Comparison of ENCODE assay signal across 8 mouse cellular contexts in genomic region chr17:84510961-84511639, GRCm38 (mm10). TPM values are rescaled to one million over a fixed set of nuclear protein-coding genes. Genes with fewer than 3 reads are reported as not detected.
DNase-seq lines count a peak whose midpoint lies in the region; ATAC-seq and TF ChIP-seq lines count a peak whose summit lies in the region.

No protein-coding gene starts in this region.

- H3K27ac ChIP-seq in forebrain, embryonic 11.5 days (ENCODE audit: low read depth, low read length) = no peak overlapping the region
- peak overlapping the region; percentile 89 for H3K27ac ChIP-seq in limb, embryonic 15.5 days
- H3K27ac ChIP-seq in small intestine, adult 2 months (ENCODE audit: insufficient read depth, low read depth, low read length) = peak overlapping the region; percentile 20; the same call in 1 of the 2 replicates

- peaks cover 20% of the 10 kb centered on the region for H3K4me1 ChIP-seq in megakaryocyte, embryonic 14.5 days
- H3K4me1 ChIP-seq in forebrain, embryonic 11.5 days (replicated peaks; ENCODE audit: control insufficient read depth, insufficient read depth, low read length) = peaks cover 3% of the 10 kb centered on the region; the same call in 1 of the 2 replicates
- peaks cover 20% of the 10 kb centered on the region for H3K4me1 ChIP-seq in limb, embryonic 15.5 days
- H3K4me1 ChIP-seq in small intestine, adult 2 months (ENCODE audit: control insufficient read depth, insufficient read depth, insufficient read length, low read length) = peaks cover 7% of the 10 kb centered on the region

- ATAC-seq in megakaryocyte, adult 5-6 weeks (ENCODE audit: poor library complexity, severe bottlenecking) = no peak
- no peak for ATAC-seq in forebrain, embryonic 11.5 days (replicated peaks; ENCODE audit: low FRiP score)
- no peak for ATAC-seq in limb, embryonic 15.5 days (ENCODE audit: insufficient number of reproducible peaks, low FRiP score, low TSS enrichment, low read depth)

- no peak for TF ChIP-seq CTCF in small intestine, adult 2 months (IDR thresholded peaks at IDR 0.05; ENCODE audit: extremely low read depth, insufficient read length, insufficient replicate concordance, low read depth, low read length)

- TF ChIP-seq POLR2A in small intestine, adult 2 months (IDR thresholded peaks at IDR 0.05; ENCODE audit: low read depth, low read length) = no peak

- peaks cover 53% of the 10 kb centered on the region for H3K27me3 ChIP-seq in megakaryocyte, embryonic 14.5 days (replicated peaks)
- H3K27me3 ChIP-seq in forebrain, embryonic 11.5 days (ENCODE audit: control insufficient read depth, insufficient read depth, low read length) = 0 out of 2 replicates have a peak, but pooled peaks cover 2% of the 10 kb centered on the region
- H3K27me3 ChIP-seq in limb, embryonic 15.5 days = no peaks in the 10 kb centered on the region
- H3K27me3 ChIP-seq in small intestine, adult 2 months (ENCODE audit: control insufficient read depth, insufficient read depth, low read length) = peaks cover 18% of the 10 kb centered on the region

- no peak for DNase-seq in forebrain, embryonic 11.5 days (ENCODE audit: low spot score)
- DNase-seq in thymus, postnatal 10 days (ENCODE audit: low spot score in 2 of 2) = no peak
- DNase-seq in right cerebral cortex, postnatal 14 days = no peak
- no peak for DNase-seq in layer of hippocampus, postnatal 10 days (ENCODE audit: low spot score in 2 of 2)

- no peaks in the 10 kb centered on the region for H3K36me3 ChIP-seq in megakaryocyte, embryonic 14.5 days (replicated peaks; ENCODE audit: low read length)
- H3K36me3 ChIP-seq in forebrain, embryonic 11.5 days (ENCODE audit: control insufficient read depth, insufficient read depth, low read length) = no peaks in the 10 kb centered on the region
- no peaks in the 10 kb centered on the region for H3K36me3 ChIP-seq in limb, embryonic 15.5 days
- H3K36me3 ChIP-seq in small intestine, adult 2 months (ENCODE audit: control insufficient read depth, insufficient read depth, low read length) = no peaks in the 10 kb centered on the region

- H3K9me3 ChIP-seq in megakaryocyte, embryonic 14.5 days = no peaks in the 10 kb centered on the region
- no peaks in the 10 kb centered on the region for H3K9me3 ChIP-seq in forebrain, embryonic 11.5 days (ENCODE audit: control insufficient read depth, low read length)
- H3K9me3 ChIP-seq in limb, embryonic 15.5 days = no peaks in the 10 kb centered on the region

- H3K4me2 ChIP-seq in forebrain, embryonic 11.5 days (ENCODE audit: low read depth, low read length, severe bottlenecking) = peak overlapping the region; percentile 90
- H3K4me2 ChIP-seq in limb, embryonic 15.5 days = peak overlapping the region; percentile 82

- no peak overlapping the region for H3K9ac ChIP-seq in forebrain, embryonic 11.5 days (ENCODE audit: low read length)
- H3K9ac ChIP-seq in limb, embryonic 15.5 days = peak overlapping the region; percentile 72; the same call in 1 of the 2 replicates

- H3K4me3 ChIP-seq in megakaryocyte, embryonic 14.5 days (replicated peaks) = peak overlapping the region; percentile 84
- H3K4me3 ChIP-seq in forebrain, embryonic 11.5 days (ENCODE audit: low read depth, low read length) = peak overlapping the region; percentile 69
- H3K4me3 ChIP-seq in limb, embryonic 15.5 days = peak overlapping the region; percentile 71
- H3K4me3 ChIP-seq in small intestine, adult 2 months (ENCODE audit: low read depth, low read length) = peak overlapping the region; percentile 66; the same call in 1 of the 2 replicates

- 29% methylated on average over 11 of the region's 11 CpGs for WGBS in forebrain, embryonic 11.5 days
- WGBS in limb, embryonic 15.5 days = 20% methylated on average over 11 of the region's 11 CpGs
- WGBS in small intestine, adult 2 months = 57% methylated on average over 11 of the region's 11 CpGs

RNA-seq across cellular contexts. Expression of gene Plekhh2, which starts 0.6 kb away (rescaled TPM):
- polyA plus RNA-seq in megakaryocyte, embryonic 14.5 days (2012; ENCODE audit: insufficient read depth, low replicate concordance) = not detected in 2 replicates
- total RNA-seq in megakaryocyte, adult 5-6 weeks (2015) = not detected in 2 replicates
- 0.12 and 0.15 TPM in 2 replicates for total RNA-seq in megakaryocyte, adult 5-6 weeks (2017)
- 3.2 and 3.5 TPM in 2 replicates for polyA plus RNA-seq in forebrain, embryonic 11.5 days (2014; fragmentation: Nextera tagmentation; extraction: Ambion mirVana)
- polyA plus RNA-seq in limb, embryonic 15.5 days (2015; fragmentation: Nextera tagmentation; extraction: Ambion mirVana) = 8.2 and 9.5 TPM in 2 replicates
- 1.1 and 1.8 TPM in 2 replicates for polyA plus RNA-seq in small intestine, adult 2 months (2012; rRNA removed)
- 1 to 10 TPM; 4.4 to 5.2 TPM for total RNA-seq in layer of hippocampus, postnatal 10 days (2021)

RNA-seq across cellular contexts. Expression of gene Thada, which starts 45.1 kb away (rescaled TPM):
- 0.72 TPM in 1 of 2 replicates, not detected in the other for polyA plus RNA-seq in megakaryocyte, embryonic 14.5 days (2012; ENCODE audit: insufficient read depth, low replicate concordance)
- 14.5 and 15.4 TPM in 2 replicates for total RNA-seq in megakaryocyte, adult 5-6 weeks (2015)
- 12.5 and 17.2 TPM in 2 replicates for total RNA-seq in megakaryocyte, adult 5-6 weeks (2017)
- 10.9 and 13.8 TPM in 2 replicates for polyA plus RNA-seq in forebrain, embryonic 11.5 days (2014; fragmentation: Nextera tagmentation; extraction: Ambion mirVana)
- 6.1 and 7.2 TPM in 2 replicates for polyA plus RNA-seq in limb, embryonic 15.5 days (2015; fragmentation: Nextera tagmentation; extraction: Ambion mirVana)
- 3.5 and 4.6 TPM in 2 replicates for polyA plus RNA-seq in small intestine, adult 2 months (2012; rRNA removed)
- 10 to 100 TPM; 11.7 to 14.5 TPM for total RNA-seq in layer of hippocampus, postnatal 10 days (2021)
